In genomic region chr8:87594272-87594671, GRCm38 (mm10) we compare ENCODE assay signal across 8 mouse cellular contexts. TPM values are rescaled to one million over a fixed set of nuclear protein-coding genes. Genes with fewer than 3 reads are reported as not detected.
DNase-seq lines count a peak whose midpoint lies in the region; ATAC-seq and TF ChIP-seq lines count a peak whose summit lies in the region.

No protein-coding gene starts in this region.

- H3K9ac ChIP-seq in liver, embryonic 12.5 days = no peak overlapping the region
- no peak overlapping the region for H3K9ac ChIP-seq in limb, embryonic 14.5 days (ENCODE audit: low read depth, low read length, severe bottlenecking)
- H3K9ac ChIP-seq in neural tube, embryonic 11.5 days (ENCODE audit: low read length) = no peak overlapping the region

- no peak overlapping the region for H3K4me3 ChIP-seq in liver, embryonic 12.5 days
- no peak overlapping the region for H3K4me3 ChIP-seq in limb, embryonic 14.5 days (replicated peaks; ENCODE audit: low read length)
- H3K4me3 ChIP-seq in neural tube, embryonic 11.5 days (ENCODE audit: low read depth, low read length) = no peak overlapping the region

- no peak for TF ChIP-seq POLR2A in limb, embryonic 14.5 days (IDR thresholded peaks at IDR 0.05; ENCODE audit: borderline replicate concordance, extremely low read depth, insufficient read depth, insufficient read length)

- no peak overlapping the region for H3K4me2 ChIP-seq in liver, embryonic 12.5 days
- H3K4me2 ChIP-seq in limb, embryonic 14.5 days (replicated peaks; ENCODE audit: low read depth, low read length, severe bottlenecking) = no peak overlapping the region
- H3K4me2 ChIP-seq in neural tube, embryonic 11.5 days (ENCODE audit: low read depth) = no peak overlapping the region

- no peaks in the 10 kb centered on the region; the same call in 1 of the 2 replicates for H3K27me3 ChIP-seq in liver, embryonic 12.5 days (replicated peaks)
- H3K27me3 ChIP-seq in limb, embryonic 14.5 days (ENCODE audit: control insufficient read depth, insufficient read depth, low read length) = no peaks in the 10 kb centered on the region
- no peaks in the 10 kb centered on the region for H3K27me3 ChIP-seq in neural tube, embryonic 11.5 days (ENCODE audit: control insufficient read depth, insufficient read depth, low read length)

- no peak for ATAC-seq in liver, embryonic 12.5 days
- ATAC-seq in limb, embryonic 14.5 days (ENCODE audit: low FRiP score, low read depth) = peak; percentile 82
- ATAC-seq in neural tube, embryonic 11.5 days (ENCODE audit: insufficient read depth, low FRiP score, low TSS enrichment) = 0 out of 2 replicates have a peak, but pooled peaks have one; percentile 20

- 0% methylated on average over 2 of the region's 2 CpGs for WGBS in liver, embryonic 12.5 days (ENCODE audit: insufficient replicate concordance)
- WGBS in limb, embryonic 14.5 days = 0% methylated on average over 2 of the region's 2 CpGs
- WGBS in neural tube, embryonic 11.5 days = 0% methylated on average over 2 of the region's 2 CpGs

- H3K36me3 ChIP-seq in liver, embryonic 12.5 days = no peaks in the 10 kb centered on the region
- H3K36me3 ChIP-seq in limb, embryonic 14.5 days (ENCODE audit: control insufficient read depth, insufficient read depth, low read length) = no peaks in the 10 kb centered on the region
- H3K36me3 ChIP-seq in neural tube, embryonic 11.5 days (ENCODE audit: control insufficient read depth, insufficient read depth, low read length) = no peaks in the 10 kb centered on the region

- H3K9me3 ChIP-seq in liver, embryonic 12.5 days (replicated peaks) = no peaks in the 10 kb centered on the region
- H3K9me3 ChIP-seq in limb, embryonic 14.5 days (ENCODE audit: control insufficient read depth, low read length) = no peaks in the 10 kb centered on the region
- no peaks in the 10 kb centered on the region for H3K9me3 ChIP-seq in neural tube, embryonic 11.5 days (ENCODE audit: control insufficient read depth, low read length)

- DNase-seq in liver = peak; percentile 53
- DNase-seq in cerebellum, postnatal 4 days (ENCODE audit: low spot score in 2 of 2) = peak; percentile 55 to 77
- peak; percentile 27 to 54 for DNase-seq in gastrocnemius, adult 8-10 months (ENCODE audit: low spot score in 2 of 2)
- peak; percentile 45 for DNase-seq in kidney, adult 9 months
- DNase-seq in limb, embryonic 14.5 days (ENCODE audit: low spot score) = peak; percentile 52
- peak; percentile 82 for DNase-seq in neural tube, embryonic 11.5 days (ENCODE audit: low spot score)
- peak; percentile 74 for DNase-seq in testis, postnatal 10 days (ENCODE audit: low spot score)

- H3K4me1 ChIP-seq in liver, embryonic 12.5 days = no peaks in the 10 kb centered on the region
- no peaks in the 10 kb centered on the region for H3K4me1 ChIP-seq in limb, embryonic 14.5 days (ENCODE audit: control insufficient read depth, insufficient read depth, low read length)
- no peaks in the 10 kb centered on the region for H3K4me1 ChIP-seq in neural tube, embryonic 11.5 days (ENCODE audit: control insufficient read depth, insufficient read depth, low read length)

- no peak overlapping the region for H3K27ac ChIP-seq in liver, embryonic 12.5 days
- H3K27ac ChIP-seq in limb, embryonic 14.5 days (replicated peaks; ENCODE audit: low read depth, low read length) = no peak overlapping the region
- no peak overlapping the region for H3K27ac ChIP-seq in neural tube, embryonic 11.5 days (ENCODE audit: low read depth, low read length)

RNA-seq across cellular contexts. Expression of gene 4933402J07Rik, which starts 30.6 kb away (rescaled TPM):
- not detected in 2 replicates for polyA plus RNA-seq in liver, embryonic 12.5 days (2016; fragmentation: Nextera tagmentation; extraction: Ambion mirVana)
- not detected for total RNA-seq in gastrocnemius, adult 8-10 months (2022)
- polyA plus RNA-seq in limb, embryonic 14.5 days (2012; rRNA removed) = not detected in 2 replicates
- not detected in 2 replicates for polyA plus RNA-seq in limb, embryonic 14.5 days (2014; fragmentation: Nextera tagmentation; extraction: Ambion mirVana)
- polyA plus RNA-seq in neural tube, embryonic 11.5 days (2014; fragmentation: Nextera tagmentation; extraction: Ambion mirVana) = not detected in 2 replicates
